ENCODE assay signal across 9 mouse cellular contexts in genomic region chrX:151168438-151169131, GRCm38 (mm10). TPM values are rescaled to one million over a fixed set of nuclear protein-coding genes. Genes with fewer than 3 reads are reported as not detected.
A peak's percentile ranks its signal among the peaks of the same experiment; 100 is the strongest.
DNase-seq lines count a peak whose midpoint lies in the region; ATAC-seq and TF ChIP-seq lines count a peak whose summit lies in the region.
"Had no signal": no experiment of that assay in that cellular context is flagged by ENCODE, and none has a peak within 500 bp of the region (broad histone marks: within the 10 kb centered on the region; RNA-seq: fewer than 3 reads in every experiment).

No protein-coding gene starts in this region.

- TF ChIP-seq CTCF in lung, embryonic 14.5 days (IDR thresholded peaks at IDR 0.05; ENCODE audit: low read depth) = no peak

- peak overlapping the region; percentile 57 for H3K4me3 ChIP-seq in forebrain, embryonic 15.5 days
- peak overlapping the region; percentile 47 for H3K4me3 ChIP-seq in lung, embryonic 14.5 days (ENCODE audit: low read depth, low read length)

- H3K9me3 ChIP-seq in forebrain, embryonic 15.5 days = no peaks in the 10 kb centered on the region
- no peaks in the 10 kb centered on the region for H3K9me3 ChIP-seq in lung, embryonic 14.5 days (ENCODE audit: low read depth, low read length)

- peaks cover 4% of the 10 kb centered on the region; the same call in 1 of the 2 replicates for H3K4me1 ChIP-seq in forebrain, embryonic 15.5 days
- H3K4me1 ChIP-seq in lung, embryonic 14.5 days (ENCODE audit: insufficient read depth) = no peaks in the 10 kb centered on the region

- intact Hi-C loops in heart, postnatal 36 days (cut with DNase I) = no loop called here

- no peaks in the 10 kb centered on the region for H3K36me3 ChIP-seq in forebrain, embryonic 15.5 days
- no peaks in the 10 kb centered on the region for H3K36me3 ChIP-seq in lung, embryonic 14.5 days (ENCODE audit: insufficient read depth)

- H3K4me2 ChIP-seq in forebrain, embryonic 15.5 days (replicated peaks) = peak overlapping the region; percentile 61
- peak overlapping the region; percentile 63 for H3K4me2 ChIP-seq in lung, embryonic 14.5 days

- peak; percentile 84 for ATAC-seq in forebrain, embryonic 15.5 days (replicated peaks)
- ATAC-seq in lung, embryonic 14.5 days (ENCODE audit: insufficient read depth) = peak; percentile 77
- ATAC-seq: Patski had no signal

- DNase-seq in CD4-positive helper T cell, adult 2 months (ENCODE audit: low read depth, low spot score) = peak; percentile 1
- DNase-seq in cerebellum, adult 11 months = peak; percentile 65
- peak; percentile 1 to 4 for DNase-seq in heart, postnatal 36 days
- DNase-seq in layer of hippocampus, adult 8-10 months (ENCODE audit: low spot score in 2 of 2) = peak; percentile 52 to 54
- peak; percentile 78 for DNase-seq in lung, embryonic 14.5 days
- peak; percentile 44 for DNase-seq in retina, postnatal 7 days (ENCODE audit: low read depth, low spot score)
- no peak for DNase-seq in spleen, postnatal 4 days (ENCODE audit: low spot score in 2 of 2)

- H3K27me3 ChIP-seq in forebrain, embryonic 15.5 days = no peaks in the 10 kb centered on the region
- no peaks in the 10 kb centered on the region for H3K27me3 ChIP-seq in lung, embryonic 14.5 days (ENCODE audit: insufficient read depth, low read length)

- 11% methylated on average over 24 of the region's 25 CpGs for WGBS in forebrain, embryonic 15.5 days
- 12% methylated on average over 22 of the region's 25 CpGs for WGBS in lung, embryonic 14.5 days

- peak overlapping the region; percentile 95 for H3K27ac ChIP-seq in forebrain, embryonic 15.5 days (replicated peaks)
- H3K27ac ChIP-seq in lung, embryonic 14.5 days (ENCODE audit: low read depth) = peak overlapping the region; percentile 73

- H3K9ac ChIP-seq in forebrain, embryonic 15.5 days (replicated peaks) = peak overlapping the region; percentile 63
- H3K9ac ChIP-seq in lung, embryonic 14.5 days = peak overlapping the region; percentile 42

RNA-seq across cellular contexts. Expression of gene Wnk3, which starts 29.3 kb away (rescaled TPM):
- polyA plus RNA-seq in forebrain, embryonic 15.5 days (2015; fragmentation: Nextera tagmentation; extraction: Ambion mirVana) = 11.6 and 14.2 TPM in 2 replicates
- under 1 TPM; 0.11 to 0.14 TPM for total RNA-seq in heart, postnatal 36 days (2021)
- total RNA-seq in layer of hippocampus, adult 8-10 months (2022) = 10 to 100 TPM; 36.4 to 48.3 (median 43.5) TPM
- 3.0 and 3.8 TPM in 2 replicates for polyA plus RNA-seq in lung, embryonic 14.5 days (2014; fragmentation: Nextera tagmentation; extraction: Ambion mirVana)

Comparison
In these comparisons a context has a peak if more than half of its experiments do, and no peak if none do; other contexts are left out.
1. DNase-seq: peak in CD4-positive helper T cell, adult 2 months (single experiment), cerebellum, adult 11 months (single experiment), heart, postnatal 36 days (2 of 2), layer of hippocampus, adult 8-10 months (2 of 2), lung, embryonic 14.5 days (single experiment) and retina, postnatal 7 days (single experiment); none in spleen, postnatal 4 days (0 of 2).
2. RNA of gene Wnk3, which starts 29.3 kb away (total RNA-seq): 36.4 to 48.3 TPM in layer of hippocampus, adult 8-10 months; 0.11 to 0.14 TPM in heart, postnatal 36 days; every median in the first group is over 10 times any median in the second.